Mouse (Mus musculus): ENCODE results near the gene Flcn.

Gene Flcn

DNA sequence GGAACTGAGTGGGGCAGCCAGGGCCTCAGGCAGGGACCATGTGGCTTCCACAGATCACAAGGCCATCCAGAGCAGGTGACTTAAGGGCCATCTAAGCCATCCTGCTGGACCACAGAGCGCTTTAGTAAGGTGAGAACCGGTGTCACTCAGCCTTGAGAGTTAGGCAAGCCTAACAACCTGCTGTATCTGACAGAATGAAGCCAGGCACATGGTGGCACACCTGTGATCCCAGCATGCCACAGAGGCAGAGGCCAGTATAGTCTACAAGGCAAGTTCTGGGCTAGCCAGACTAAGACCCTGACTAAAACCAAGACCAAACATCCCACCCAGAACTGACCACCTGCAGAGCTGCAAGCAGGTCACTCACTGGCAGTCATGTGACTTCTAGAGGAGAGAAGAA, 4.2 kb downstream of the Flcn start:
- DNase-seq (ENCODE audit: low read depth, low spot score), result no peak

DNA sequence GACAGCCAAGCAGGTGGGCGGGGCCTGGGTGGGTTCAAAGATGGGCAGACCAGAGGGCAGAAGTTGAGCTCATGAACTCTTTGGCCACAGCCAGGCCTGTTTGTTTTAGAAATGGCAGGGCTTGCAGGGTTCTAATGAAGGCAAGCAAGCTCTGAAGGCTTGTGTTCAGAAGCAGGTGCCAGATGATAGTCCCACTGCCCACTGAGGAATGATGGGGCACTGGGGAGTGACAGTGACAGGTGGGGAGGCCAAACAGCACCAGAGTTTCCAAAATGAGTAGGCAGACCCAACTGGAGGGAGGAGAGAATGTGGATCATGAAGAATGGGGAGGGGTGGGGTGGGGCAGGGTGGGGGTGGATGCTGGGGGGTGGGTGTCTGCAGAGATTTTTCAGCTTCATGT, 4.6 kb downstream of the Flcn start:
- no peak for DNase-seq (ENCODE audit: low read depth, low spot score)

DNA sequence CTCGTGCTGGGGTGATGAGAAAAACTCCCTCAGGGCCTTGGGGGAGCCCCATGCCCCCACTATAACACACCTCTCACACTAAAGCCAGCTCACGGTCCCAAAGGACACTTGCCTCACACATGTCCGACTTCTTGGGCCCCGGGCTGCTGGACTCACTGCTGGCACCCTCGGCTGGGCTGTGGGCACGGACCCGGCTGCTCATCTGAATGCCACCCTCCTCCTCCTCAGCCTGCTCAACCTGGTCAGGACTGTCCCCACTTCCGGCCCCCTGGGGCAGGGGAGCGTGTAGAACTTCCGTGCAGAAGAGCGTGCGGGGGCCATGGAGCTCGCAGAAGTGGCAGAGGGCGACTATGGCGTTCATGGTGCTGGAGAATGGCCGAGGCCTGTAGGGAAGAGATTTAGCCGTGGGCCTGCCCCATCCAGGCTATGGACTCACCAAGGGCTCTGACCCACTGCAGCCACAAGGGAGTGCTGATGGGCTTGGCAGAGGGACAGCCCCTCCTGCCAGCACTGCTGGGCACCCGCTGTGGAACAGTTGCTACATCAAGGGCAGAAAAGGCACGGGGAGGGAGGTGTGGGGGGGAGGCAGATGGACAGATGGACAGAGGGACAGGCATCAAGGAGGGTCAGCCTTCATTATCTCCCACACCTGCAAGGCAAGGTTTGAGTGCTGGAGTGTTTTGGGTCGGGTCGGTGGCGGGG, 5.3 kb downstream of the Flcn start:
- no peak for DNase-seq (ENCODE audit: low read depth, low spot score)

DNA sequence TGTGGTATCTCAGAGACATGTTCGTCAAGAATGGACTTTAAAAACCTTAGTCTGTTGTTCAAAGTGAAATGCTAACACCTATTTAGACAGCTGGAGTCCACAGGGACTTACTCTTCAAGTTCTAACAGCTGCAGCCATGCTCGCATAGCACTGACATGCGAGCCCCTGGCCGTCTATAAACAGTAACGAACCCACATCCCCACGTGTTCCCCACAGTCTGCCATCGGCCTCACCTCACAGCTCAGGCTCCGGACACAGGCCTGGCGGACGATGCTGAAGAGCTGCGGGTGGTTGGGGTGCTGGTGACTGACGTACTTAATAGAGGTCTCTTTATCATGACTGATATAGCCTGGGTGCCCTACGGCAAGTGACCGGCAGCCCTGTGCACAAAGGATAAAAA, 6.3 kb downstream of the Flcn start:
- no peak for DNase-seq (ENCODE audit: low read depth, low spot score)

DNA sequence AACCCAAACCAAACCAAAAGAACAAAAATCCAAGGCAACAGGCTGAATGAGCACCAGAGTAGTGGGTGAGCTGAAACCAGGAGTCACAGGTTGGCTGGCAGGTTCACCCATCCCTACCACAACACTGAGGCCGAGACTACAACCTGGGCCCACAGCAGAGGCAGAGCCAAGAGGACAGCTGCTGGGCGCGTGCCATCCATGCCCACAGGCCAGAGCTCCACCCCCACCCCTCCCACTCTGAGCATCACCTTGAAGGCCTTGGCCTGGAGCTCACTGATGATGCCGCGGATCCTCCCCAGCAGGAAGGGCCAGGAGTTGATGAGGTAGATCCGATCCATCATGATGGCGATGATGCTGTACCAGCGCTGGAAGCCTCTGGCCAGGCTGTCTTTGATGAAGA, 7.9 kb downstream of the Flcn start:
- no peak for DNase-seq (ENCODE audit: low read depth, low spot score)

DNA sequence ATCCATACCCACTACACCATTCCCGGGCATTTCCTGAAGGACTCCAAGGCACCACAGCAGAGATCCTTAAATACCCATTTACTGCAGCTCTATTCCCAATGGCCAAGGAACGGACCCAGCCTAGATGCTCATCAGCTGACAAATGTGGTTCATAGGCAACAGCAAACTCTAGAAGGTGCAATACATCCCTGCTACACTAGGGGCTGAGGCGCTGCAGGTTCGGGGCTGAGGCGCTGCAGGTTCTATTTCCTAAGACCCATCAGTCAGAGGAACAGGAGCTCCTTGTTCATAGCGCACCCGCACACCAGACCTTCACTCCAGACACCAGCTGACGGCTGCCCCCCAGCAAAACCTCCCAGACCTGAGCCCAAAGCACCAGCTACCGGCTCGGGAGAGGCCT, 9.4 kb downstream of the Flcn start:
- no peak for DNase-seq (ENCODE audit: low read depth, low spot score)

DNA sequence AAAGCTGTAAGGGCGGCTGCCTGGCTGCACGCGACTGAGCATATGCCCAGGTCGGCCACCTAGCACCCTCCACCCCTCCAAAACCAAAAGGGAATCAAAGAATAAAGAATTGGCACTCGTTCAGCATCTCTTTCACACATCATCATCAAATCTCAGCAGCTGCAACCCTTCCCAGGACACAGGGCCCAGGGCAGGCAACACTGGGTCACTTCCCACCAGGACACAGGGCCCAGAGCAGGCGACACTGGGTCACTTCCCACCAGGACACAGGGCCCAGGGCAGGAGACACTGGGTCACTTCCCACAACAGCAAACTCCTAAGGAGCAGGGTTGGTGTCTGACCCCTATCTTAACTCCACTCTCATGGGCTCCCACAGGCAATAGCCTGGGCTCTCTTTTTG, 16.4 kb downstream of the Flcn start:
- no peak for DNase-seq (ENCODE audit: low read depth, low spot score)

DNA sequence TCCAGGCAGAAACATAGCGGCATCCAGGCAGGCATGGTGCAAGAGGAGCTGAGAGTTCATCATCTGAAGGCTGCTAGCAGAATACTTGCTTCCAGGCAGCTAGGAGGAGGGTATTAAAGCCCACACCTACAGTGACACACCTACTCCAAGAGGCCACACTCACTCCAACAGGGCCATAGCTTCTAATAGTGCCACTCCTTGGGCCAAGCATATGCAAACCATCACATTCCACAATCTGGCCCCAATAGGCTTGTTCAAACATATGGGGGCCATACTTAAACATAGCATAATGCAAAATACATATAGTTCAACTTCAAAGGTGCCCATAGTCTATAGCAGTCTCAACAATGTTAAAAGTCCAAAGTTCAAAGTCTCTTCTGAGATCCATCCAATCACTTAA, 20.5 kb downstream of the Flcn start:
- DNase-seq (ENCODE audit: low read depth, low spot score), result no peak

DNA sequence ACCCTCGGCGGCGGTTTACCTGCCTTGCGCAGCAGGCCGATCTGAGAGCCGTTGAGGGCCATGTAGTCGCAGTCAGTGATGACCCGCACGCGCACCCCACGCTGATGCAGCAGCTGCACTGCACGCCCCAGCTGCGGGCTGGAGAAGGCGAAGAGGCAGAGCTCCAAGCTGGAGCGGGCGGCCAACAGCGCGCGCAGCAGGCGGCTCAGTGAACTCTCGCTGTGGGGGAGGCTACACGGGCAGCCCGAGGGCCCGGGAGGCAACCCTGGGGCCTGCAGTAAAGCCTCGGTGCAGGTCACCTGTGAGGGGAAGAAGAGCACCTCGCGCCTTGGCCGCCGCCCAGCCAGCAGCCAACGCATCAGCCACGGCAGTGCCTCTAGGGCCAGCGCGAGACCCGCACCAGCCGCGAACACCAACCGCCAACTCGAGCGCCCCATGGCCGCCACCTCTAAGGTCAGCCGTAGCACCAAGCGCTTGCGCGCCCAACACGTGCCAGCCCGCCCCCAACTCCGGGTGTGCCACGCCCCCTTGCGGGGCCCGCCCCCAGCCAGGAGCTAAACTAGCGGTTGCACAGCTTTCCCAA, 22.5 kb downstream of the Flcn start, which contains the start of gene Pld6:
Gene Pld6 (minus strand): TSS at position 447 of the 583 bp plus-strand sequence.
- no peak for DNase-seq (ENCODE audit: low read depth, low spot score)

DNA sequence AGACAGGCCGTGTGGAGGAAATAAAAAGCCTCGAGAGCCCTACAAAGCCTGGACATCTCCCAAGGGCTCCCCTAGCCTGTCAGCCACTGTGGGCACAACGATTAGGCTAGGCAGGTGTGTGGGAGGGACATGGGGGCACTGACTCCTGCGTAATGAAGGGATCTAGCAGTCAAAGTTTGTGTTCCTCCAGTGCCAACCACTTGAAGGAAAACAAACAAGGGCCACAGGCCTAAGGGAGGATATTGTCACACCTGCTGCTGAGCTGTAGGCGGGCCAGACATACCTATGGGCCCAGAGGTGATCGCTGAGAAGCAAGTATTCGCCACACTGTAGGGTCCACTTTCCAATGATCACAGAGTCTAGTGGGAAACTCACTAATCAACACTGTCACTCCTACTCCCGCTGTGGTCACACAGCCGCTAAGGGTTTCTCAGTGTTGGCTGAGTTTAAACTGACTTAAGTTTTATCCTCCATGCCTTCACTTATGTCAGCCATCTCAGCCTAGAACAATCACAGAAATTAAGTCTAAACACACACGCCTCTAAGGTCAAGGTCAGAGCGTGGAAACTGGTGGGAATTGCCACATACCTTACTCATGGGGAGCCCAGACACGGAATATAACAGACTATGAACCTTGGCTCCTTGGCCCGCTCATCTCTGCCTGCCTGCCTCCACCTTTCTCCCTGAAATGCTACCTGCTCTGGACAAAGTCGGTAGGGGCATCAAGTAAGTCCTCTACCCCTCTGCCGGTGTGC, 23.2 kb downstream of the Flcn start:
- DNase-seq (ENCODE audit: low read depth, low spot score), result no peak

DNA sequence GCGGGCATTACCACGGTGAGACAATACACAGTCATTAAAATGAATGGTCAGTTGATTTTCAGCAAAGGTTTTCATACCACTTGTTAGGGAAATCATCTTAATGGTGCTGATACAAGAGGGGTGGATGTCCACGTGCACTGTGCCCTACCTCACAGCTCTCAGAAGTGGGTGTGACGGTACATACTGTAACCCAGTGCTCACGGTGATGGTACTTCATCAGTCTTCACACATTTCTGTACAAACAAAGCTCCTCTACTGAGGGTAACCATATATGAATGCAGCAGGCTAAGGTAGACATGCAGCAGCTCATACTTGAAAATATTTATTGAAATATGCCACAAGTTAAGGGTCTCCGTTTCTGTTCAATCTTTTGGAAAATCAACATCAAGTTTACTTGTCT, 26.2 kb downstream of the Flcn start:
- no peak for DNase-seq (ENCODE audit: low read depth, low spot score)

DNA sequence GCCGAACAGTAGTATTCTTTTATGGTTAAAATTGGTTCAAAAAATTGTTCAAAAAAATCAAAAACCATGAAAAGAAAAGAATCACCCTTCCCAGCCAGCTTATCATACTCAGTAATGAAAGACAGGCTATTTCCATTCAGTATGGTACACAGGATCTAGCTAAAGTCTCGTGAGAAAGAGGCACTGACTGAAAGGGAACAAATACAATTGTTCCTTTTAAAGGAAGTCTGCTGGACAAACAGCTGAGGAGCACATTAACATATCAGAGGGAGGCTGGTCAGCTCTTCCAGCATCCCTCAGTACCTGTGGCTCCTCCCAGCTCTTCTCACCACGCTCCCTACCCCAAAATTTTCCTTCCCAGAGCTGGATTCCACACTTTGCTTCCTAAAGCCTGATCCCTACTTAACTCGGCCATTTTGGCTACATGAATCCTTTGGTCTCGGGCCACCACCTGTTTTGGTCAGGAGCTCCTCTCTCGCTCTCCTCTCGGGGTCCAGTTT, 27.7 kb downstream of the Flcn start:
- DNase-seq (ENCODE audit: low read depth, low spot score), result no peak

DNA sequence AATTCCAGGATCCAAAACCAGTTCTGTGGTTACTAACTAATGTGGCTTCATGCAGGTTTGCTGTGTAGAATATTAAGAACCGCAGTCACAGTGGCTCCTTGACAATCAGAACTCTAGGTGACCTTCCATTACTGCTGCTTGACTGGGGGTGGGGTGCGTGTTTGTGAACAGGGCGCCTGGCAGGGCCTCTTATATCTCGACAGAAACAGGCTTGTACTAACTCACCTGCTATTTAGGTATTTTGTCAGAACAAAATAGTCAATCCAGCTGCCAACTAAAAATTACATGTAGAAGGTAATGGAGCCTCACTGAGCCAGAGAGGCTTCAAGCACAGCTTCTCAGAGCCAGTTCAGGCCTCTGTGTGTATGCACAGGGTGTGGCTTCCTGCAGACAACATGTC, 29.6 kb downstream of the Flcn start:
- DNase-seq (ENCODE audit: low read depth, low spot score), result no peak

DNA sequence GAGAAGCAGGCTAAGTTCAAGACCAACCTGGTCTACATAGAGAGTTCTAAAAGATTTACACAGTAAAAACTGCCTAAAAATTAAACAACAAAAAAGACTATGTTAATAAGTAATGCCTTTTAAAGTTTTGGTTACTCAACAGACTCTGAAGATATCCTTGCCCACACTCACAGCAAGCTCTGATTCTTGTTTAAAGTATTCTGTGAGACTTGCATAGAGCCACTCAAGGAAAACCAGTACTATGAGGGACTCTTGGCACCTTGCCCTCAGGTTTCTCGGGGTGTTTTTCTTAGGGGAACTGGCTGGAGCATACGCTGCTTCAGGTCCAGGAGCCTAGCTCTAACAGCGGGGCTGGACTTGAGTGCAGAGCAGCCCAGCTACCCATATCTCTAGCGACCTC, 30.4 kb downstream of the Flcn start:
- no peak for DNase-seq (ENCODE audit: low read depth, low spot score)

DNA sequence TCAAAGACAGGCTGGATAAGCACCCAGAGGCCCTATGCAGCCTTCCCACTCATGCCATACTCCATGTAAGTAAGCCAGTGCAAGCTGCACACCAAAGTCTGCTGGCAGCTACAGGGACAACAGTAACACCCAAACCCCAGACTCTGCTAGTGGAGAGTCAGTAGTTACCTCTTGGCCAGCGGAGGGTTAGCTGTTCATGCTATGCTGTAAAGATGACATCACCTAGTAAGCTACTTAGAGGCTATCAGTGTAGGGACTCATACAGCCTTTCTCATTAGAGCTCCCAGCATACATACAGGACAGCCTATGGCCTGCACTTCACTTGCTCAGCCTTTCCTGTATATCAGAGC, 31.0 kb downstream of the Flcn start:
- DNase-seq (ENCODE audit: low read depth, low spot score), result no peak

DNA sequence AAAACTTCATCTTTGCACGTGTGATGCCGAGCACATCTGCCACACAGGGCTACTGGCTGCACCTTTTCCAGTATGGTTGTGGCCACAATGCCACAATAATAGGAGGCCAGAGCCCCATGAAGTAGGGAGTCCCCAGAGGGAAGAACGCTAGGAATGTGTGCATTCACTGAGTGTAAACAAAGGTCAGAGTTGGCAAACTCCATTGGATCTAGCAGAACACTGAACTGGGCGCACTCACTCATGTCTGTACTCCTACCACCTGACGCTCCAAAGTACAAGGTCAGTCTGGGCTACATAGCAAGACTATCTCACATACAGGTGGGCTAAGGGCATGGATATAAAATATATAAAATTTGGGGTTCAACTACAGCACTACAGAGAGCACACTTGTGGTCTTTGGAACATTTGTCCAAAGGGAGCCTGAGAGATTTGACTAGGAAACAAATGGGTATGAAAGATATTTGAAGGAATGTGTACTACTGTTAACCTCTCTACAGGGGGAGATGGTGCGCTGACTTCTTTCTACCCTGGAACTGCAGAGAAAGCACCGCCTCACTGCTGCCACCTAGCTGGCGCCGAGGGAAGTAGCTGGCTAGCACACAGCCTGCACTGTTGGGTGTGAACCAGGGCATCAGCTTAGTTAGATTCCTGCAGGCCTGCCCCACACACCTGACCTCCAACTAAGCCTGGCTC, 31.5 kb downstream of the Flcn start:
- peak; percentile 66 for DNase-seq (ENCODE audit: low read depth, low spot score)

DNA sequence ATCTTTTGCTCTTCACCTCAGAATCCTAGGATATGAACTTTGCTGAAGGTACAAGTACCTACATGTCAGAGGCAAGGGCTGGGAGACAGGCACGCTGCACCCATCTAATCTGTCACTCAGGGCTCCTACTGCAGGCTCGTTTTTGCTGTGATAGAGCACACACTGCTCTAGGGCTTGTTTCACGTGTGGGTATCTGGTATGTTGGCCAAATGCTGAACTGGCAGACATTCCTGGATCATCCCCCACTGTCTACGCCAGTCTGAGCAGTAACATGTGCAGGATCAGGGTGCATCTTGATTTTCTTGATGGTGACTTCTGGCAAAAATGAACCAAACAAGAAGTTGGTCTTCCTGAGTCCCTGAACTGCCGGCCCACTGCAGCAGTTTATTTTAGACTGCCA, 32.6 kb downstream of the Flcn start:
- no peak for DNase-seq (ENCODE audit: low read depth, low spot score)

DNA sequence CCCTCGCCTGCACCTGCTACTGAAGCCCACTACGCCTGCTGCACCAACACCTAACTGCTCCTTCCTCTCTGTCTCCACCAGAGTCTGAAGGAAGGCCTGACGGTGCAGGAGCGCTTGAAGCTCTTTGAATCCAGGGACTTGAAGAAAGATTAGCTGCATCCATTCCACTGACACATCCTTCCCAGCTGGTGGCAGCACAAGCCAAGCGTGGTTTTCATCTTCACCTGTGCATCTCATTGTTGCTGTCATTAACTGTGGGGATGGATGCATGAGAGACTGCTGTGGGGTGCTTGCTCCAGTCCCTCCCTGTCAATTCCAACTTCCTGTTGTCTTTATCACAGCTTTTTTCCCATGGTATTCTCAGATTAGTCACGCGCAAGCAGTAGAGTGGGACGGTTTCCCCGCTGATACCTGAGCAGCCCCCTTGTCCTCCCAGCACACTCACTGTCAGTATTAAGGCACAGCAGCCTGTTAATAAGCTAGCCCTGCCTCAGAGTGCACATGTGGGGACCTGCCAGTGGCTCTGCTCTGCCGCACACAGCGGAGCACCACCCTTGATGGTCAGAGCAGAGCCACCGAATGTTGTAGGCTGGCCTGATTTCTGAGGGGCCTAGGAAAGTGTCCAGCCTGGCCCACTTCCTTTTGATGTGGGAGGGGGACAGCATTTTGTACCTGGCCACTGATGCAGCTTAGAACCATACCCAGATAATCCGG, 34.2 kb downstream of the Flcn start:
- no peak for DNase-seq (ENCODE audit: low read depth, low spot score)

DNA sequence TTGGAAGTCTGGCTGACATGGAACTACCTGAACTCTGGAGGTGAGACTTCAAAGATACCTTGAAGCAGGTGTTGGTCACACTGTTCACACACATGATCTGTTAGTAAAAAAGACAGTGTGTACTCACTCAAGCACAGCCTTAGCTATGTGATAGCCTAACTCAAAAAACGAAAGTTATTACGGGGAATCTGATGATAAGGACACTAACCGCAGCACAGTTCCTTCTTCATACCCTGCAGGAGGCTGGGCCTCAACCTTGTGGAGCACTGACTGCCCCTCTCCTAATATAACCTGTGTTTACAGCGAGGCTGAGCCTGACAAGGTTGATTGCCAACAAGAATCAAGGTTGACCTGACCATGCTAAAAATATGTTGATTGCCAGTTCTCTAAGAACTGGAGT, 35.3 kb downstream of the Flcn start:
- DNase-seq (ENCODE audit: low read depth, low spot score), result no peak

DNA sequence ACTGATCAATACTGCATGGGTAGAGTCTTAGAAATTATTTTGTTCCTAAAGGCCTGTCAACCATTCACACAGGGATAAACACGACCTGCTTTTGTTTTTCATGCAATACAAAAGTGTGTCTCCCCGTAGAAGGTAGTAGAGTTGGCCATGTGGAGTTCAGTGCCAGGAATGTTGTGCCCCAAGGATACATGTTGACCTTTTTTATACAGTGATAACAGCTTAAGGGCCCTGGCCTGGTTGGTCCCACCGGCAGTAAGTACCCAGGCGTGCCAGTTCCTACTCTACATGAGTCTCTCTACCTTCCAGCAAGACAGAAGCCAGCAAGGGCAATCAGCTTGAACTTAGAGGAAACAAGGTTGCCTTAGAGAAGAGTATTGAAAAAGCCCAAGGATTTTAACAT, 36.9 kb downstream of the Flcn start:
- no peak for DNase-seq (ENCODE audit: low read depth, low spot score)

DNA sequence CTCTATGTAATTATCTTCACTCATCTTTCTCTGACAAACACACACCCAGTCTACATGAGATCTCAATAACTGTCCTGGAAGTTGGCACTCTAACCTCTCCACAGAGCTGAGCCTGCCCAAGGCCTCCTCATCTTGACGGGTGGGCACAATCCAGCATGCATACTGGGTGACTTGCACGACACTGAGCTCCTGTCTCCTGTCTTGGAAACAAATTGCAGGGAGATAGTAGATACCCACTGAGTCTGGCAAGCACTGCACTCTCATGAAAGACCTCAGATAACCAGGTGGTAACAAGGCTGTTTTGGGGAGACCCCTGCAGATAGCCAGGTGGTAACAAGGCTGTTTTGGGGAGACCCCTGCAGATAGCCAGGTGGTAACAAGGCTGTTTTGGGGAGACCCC, 37.5 kb downstream of the Flcn start:
- no peak for DNase-seq (ENCODE audit: low read depth, low spot score)

DNA sequence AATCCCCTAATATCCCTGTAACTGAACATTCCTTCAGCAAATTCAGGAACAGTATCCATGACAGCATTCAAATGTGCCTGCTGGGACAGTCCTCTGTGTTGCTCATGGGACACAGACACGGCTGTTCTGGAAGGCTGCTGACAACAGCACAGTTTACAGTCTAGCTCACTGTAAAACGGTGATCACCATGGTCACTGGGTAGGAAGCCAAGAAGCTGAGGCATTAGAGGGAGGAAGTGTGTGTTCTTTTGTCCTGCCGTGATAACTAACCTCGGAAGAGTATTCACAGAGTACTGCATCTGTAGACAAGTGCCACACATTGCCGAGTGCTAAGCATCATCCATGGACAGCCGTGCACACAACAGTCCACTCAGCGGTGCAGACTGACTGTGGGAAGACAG, 39.1 kb downstream of the Flcn start:
- DNase-seq (ENCODE audit: low read depth, low spot score), result no peak

Measured in retina, postnatal 7 days (tissue).